Mouse (Mus musculus) brain, adult 2 months (tissue): ENCODE measurements at regions not wholly inside any gene's neighbourhood (a gene's known extent, or its start where the extent isn't known, plus 50 kb on each side); places are given as distances from the start of the nearest gene placed in this dataset.

Experiments
- DNase-seq: peaks from one replicate; pipeline ENCODE4 v3.0.0; 2011; ENCODE audit warnings: low read depth, low spot score

DNA sequence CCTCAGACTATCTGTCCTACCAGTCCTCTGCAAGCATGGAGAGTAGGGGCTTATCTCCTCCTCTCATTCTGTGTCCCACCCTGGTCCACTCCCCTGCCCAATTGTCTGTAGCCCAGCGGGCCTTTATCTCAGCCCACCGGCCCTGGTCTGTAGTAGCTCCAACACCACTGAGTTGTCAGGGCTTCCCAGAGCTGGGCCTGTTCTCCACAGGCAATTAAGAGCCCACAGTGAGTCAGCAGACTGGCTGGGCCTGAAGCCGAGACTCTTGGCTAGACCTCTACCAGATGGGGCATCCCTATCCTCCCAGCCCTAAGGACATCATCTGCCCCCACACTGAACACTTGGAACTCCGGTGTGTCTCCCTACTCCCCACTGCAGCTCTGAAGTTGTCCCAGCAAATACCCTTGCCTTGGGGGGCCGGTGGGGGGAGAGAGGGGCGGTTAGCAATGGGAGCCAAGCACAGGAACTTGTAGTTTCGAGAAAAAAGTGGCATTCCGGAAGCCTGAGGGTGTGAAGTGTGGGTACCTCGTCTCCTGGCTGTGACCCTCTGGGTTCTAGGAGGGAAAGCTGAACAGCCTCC lies 64.7 kb upstream of the Dlg1 start:
- DNase-seq, result peak; percentile 86

GRCm38 (mm10) chr16:31598989-31599421 lies 64.2 kb upstream of the Dlg1 start:
- DNase-seq, result peak; percentile 92

- no peak for DNase-seq
Measured at GRCm38 (mm10) chr16:31601278-31601677, 62.0 kb upstream of the Dlg1 start.

DNA sequence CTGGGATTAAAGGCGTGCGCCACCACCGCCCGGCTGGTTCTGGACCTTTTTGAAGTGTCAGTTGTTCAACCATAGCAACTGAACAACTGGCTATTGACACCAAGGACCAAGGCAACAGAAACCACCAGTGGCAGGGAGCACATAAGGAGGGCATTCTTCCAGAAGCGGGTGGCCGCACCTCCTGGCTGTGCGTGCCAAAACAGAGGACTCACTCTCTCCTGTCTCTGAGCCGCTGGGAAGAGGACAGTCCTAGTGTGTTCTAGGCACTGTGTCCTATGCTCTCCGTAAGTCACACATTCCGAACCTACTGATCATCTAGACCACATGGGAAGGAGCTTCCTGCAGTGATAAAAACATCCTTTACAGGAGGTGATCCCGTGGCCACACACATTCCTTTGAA lies 60.1 kb upstream of the Dlg1 start:
- peak; percentile 70 for DNase-seq

- no peak for DNase-seq
Measured at GRCm38 (mm10) chr16:31606389-31607177, 56.7 kb upstream of the Dlg1 start.

DNA sequence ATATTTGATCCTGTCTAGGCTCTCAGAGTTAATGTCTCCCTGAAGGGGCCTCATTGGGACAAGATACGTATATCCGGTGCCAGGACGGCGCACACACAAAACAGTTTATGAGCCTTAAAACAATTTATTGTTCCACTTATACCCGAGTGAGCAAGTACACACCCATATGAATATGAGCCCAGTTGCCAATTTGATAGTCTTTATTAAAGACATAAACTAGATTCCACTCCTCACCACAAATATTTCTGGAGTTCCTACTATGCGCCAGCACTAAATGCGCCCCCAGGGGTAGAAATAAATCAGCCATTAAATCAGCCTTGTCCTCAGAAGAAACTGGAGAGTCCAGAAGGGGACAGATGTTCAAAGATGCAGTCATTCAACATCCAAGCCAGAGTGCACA lies 54.3 kb upstream of the Dlg1 start:
- DNase-seq, result no peak

DNA sequence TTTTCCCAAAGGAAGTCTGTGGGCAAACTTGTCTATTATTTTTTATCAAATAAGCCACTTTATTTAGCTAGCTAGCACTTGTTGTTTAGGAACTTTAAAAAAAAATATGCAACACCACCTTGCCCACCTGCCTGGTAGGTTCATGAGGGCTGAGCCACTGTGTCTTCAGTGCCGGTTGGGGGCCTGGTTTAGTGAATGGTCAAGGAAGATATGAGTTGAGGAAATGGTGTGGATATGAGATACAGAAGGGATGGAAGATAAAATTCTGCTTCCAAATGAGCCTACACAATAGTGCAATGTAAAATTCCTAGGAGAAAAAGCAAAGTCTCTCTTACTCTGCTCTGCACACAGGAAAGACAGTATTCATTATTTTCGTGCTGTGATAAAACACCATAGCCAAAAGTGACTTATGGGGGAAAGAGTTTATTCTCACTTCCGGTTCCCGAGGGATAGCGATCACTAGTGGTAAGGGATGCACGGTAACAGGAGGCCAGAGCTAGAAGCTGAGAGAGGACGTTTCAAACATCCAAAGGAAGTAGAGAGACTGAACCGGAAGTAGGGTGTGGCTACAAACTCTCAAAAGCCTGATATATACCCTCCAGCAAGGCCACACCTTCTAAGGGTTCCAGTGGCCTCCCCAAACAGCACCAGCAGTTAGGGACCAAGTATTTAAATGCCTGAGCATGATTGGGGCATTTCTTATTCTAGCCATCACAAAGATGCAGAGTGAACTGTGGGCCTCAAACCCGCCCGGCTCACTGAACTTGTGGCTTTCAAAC lies 53.7 kb upstream of the Dlg1 start:
- no peak for DNase-seq
